Mouse (Mus musculus) embryonic stem cell, embryonic (primary cell): ENCODE data around the gene S100a4.

Source experiments
- CTCF ChIA-PET, 4 experiments: fragments of 300-600 bp in 2 of 4; fragments of 350-600 bp in 2 of 4; sonication (Branson Sonifier 250); formaldehyde crosslinking; loops; one replicate each; lab custom pipeline; 2022; ENCODE audit warnings: inconsistent platforms in 2 of 4; lab: Charles Lee
- POLR2A ChIA-PET, 4 experiments: fragments of 300-600 bp in 2 of 4; fragments of 350-600 bp in 2 of 4; sonication (Branson Sonifier 250); formaldehyde crosslinking; loops; one replicate each; lab custom pipeline; 2022; ENCODE audit warnings: antibody characterized with exemption in 4 of 4, inconsistent platforms in 1 of 4; lab: Charles Lee

Gene S100a4

GRCm38 (mm10) chr3:90589390-90589789, 14.2 kb upstream of the S100a4 start:
- ChIA-PET CTCF (no interaction called here), POLR2A (no interaction called here)

GRCm38 (mm10) chr3:90589947-90590346, 13.6 kb upstream of the S100a4 start, which contains the start of gene S100a2:
S100a2 (plus strand) TSS chr3:90590247.
- ChIA-PET CTCF (interaction anchor here in 1 of 4 experiments (0.5 kb wide), 1 partner anchor 9 kb away, joined by 3 read pairs; no protein-coding TSS in a partner anchor), POLR2A (interaction anchor here in 1 of 4 experiments (1.2 kb wide), 1 partner anchor 9 kb away, joined by 3 read pairs; no protein-coding TSS in a partner anchor)

GRCm38 (mm10) chr3:90594466-90594865, 9.1 kb upstream of the S100a4 start:
- ChIA-PET POLR2A (interaction anchor here in 2 of 4 experiments (1.2 to 1.5 kb wide), 4 partner anchors 9 to 81 kb away, joined by 3 to 4 read pairs (median 3); no protein-coding TSS in a partner anchor), CTCF (interaction anchor here in 2 of 4 experiments (0.6 to 1.1 kb wide), 3 partner anchors 15 to 132 kb away, joined by 3 to 5 read pairs (median 4); no protein-coding TSS in a partner anchor)

- CTCF ChIA-PET = interaction anchor here in 2 of 4 experiments (1.1 to 1.6 kb wide), 4 partner anchors 9 to 44 kb away, joined by 3 to 6 read pairs (median 4); no protein-coding TSS in a partner anchor
- POLR2A ChIA-PET = interaction anchor here in 1 of 4 experiments (1.3 to 1.5 kb wide), 3 partner anchors 8 to 19 kb away, joined by 3 to 6 read pairs (median 4); no protein-coding TSS in a partner anchor
These were observed 8.0 kb upstream of the S100a4 start for GRCm38 (mm10) chr3:90595556-90595955.

GRCm38 (mm10) chr3:90596810-90597209, 6.8 kb upstream of the S100a4 start:
- ChIA-PET POLR2A (interaction anchor here in 2 of 4 experiments (0.7 to 1.3 kb wide), 2 partner anchors 9 to 17 kb away, joined by 3 to 6 read pairs; no protein-coding TSS in a partner anchor), CTCF (interaction anchor here in 2 of 4 experiments (1.3 to 1.6 kb wide), 4 partner anchors 10 to 106 kb away, joined by 4 to 6 read pairs (median 4); partner anchors contain the start of gene Snapin (in 1 of the 2))

- ChIA-PET CTCF (interaction anchor here in 1 of 4 experiments (1.4 kb wide), 1 partner anchor 11 kb away, joined by 3 read pairs; no protein-coding TSS in a partner anchor), POLR2A (interaction anchor here (0.6 to 1.6 kb wide), 5 partner anchors 10 to 90 kb away, joined by 3 to 4 read pairs (median 3); no protein-coding TSS in a partner anchor)
These were observed 5.8 kb upstream of the S100a4 start for GRCm38 (mm10) chr3:90597736-90598135.

- POLR2A ChIA-PET = interaction anchor here in 2 of 4 experiments (0.6 to 1.6 kb wide), 4 partner anchors 8 to 90 kb away, joined by 3 to 4 read pairs (median 3); partner anchors contain the start of gene S100a2 (in 1 of the 2)
- CTCF ChIA-PET = interaction anchor here in 2 of 4 experiments (0.6 to 1.4 kb wide), 2 partner anchors 11 to 111 kb away, joined by 3 to 10 read pairs; no protein-coding TSS in a partner anchor
These were observed 5.4 kb upstream of the S100a4 start for GRCm38 (mm10) chr3:90598212-90598611.

GRCm38 (mm10) chr3:90599401-90599800, 4.2 kb upstream of the S100a4 start:
- CTCF ChIA-PET = interaction anchor here in 1 of 4 experiments (1.0 to 1.9 kb wide), 3 partner anchors 12 to 40 kb away, joined by 4 to 8 read pairs (median 4); no protein-coding TSS in a partner anchor
- POLR2A ChIA-PET = interaction anchor here in 3 of 4 experiments (0.6 to 2.4 kb wide), 4 partner anchors 9 to 578 kb away, joined by 3 to 11 read pairs (median 4); partner anchors contain the start of gene S100a2 (in 1 of the 3)

GRCm38 (mm10) chr3:90600036-90600435, 3.5 kb upstream of the S100a4 start:
- ChIA-PET CTCF (interaction anchor here in 3 of 4 experiments (0.6 to 1.9 kb wide), 5 partner anchors 13 to 220 kb away, joined by 3 to 8 read pairs (median 4); no protein-coding TSS in a partner anchor), POLR2A (interaction anchor here in 3 of 4 experiments (0.5 to 2.4 kb wide), 6 partner anchors 11 to 577 kb away, joined by 3 to 11 read pairs (median 4); partner anchors contain the start of gene S100a14 (in 1 of the 3))

GRCm38 (mm10) chr3:90600458-90601195, 2.9 kb upstream of the S100a4 start:
- CTCF ChIA-PET = interaction anchor here in 3 of 4 experiments (0.6 to 1.9 kb wide), 5 partner anchors 14 to 221 kb away, joined by 3 to 8 read pairs (median 4); no protein-coding TSS in a partner anchor
- POLR2A ChIA-PET = interaction anchor here in 2 of 4 experiments (0.7 to 2.4 kb wide), 5 partner anchors 10 to 91 kb away, joined by 3 to 11 read pairs (median 4); partner anchors contain the start of genes Chtop (in 1 of the 2) and S100a14 (in 1 of the 2)

- POLR2A ChIA-PET = interaction anchor here in 2 of 4 experiments (0.6 to 2.4 kb wide), 3 partner anchors 10 to 92 kb away, joined by 3 to 11 read pairs (median 3); partner anchors contain the start of gene Chtop (in 1 of the 2)
These were observed 2.0 kb upstream of the S100a4 start, which contains the start of gene Gm42674 for GRCm38 (mm10) chr3:90601486-90602110. Gm42674 (plus strand) TSS chr3:90601904.

GRCm38 (mm10) chr3:90604416-90604815, 845 bp downstream of the S100a4 start:
- ChIA-PET CTCF (interaction anchor here (0.5 to 2.0 kb wide), 7 partner anchors 10 to 38 kb away, joined by 3 to 8 read pairs (median 3); no protein-coding TSS in a partner anchor), POLR2A (interaction anchor here in 3 of 4 experiments (0.6 to 1.6 kb wide), 11 partner anchors 8 to 1426 kb away, joined by 3 to 6 read pairs (median 4); partner anchors contain the start of gene S100a6 (in 1 of the 3))

More at GRCm38 (mm10) chr3:90601486-90602110, 2.0 kb upstream of the S100a4 start, which contains the start of gene Gm42674:
- CTCF ChIA-PET = no interaction called here

- POLR2A ChIA-PET = interaction anchor here in 2 of 4 experiments (1.1 to 1.6 kb wide), 4 partner anchors 9 to 92 kb away, joined by 3 to 6 read pairs (median 4); no protein-coding TSS in a partner anchor
- CTCF ChIA-PET = interaction anchor here (0.5 to 2.0 kb wide), 7 partner anchors 9 to 37 kb away, joined by 3 to 8 read pairs (median 4); no protein-coding TSS in a partner anchor
These were observed 1.5 kb downstream of the S100a4 start for GRCm38 (mm10) chr3:90605049-90605448.

GRCm38 (mm10) chr3:90605736-90606135, 2.2 kb downstream of the S100a4 start:
- ChIA-PET POLR2A (interaction anchor here in 1 of 4 experiments (1.6 kb wide), 1 partner anchor 9 kb away, joined by 6 read pairs; no protein-coding TSS in a partner anchor), CTCF (interaction anchor here in 3 of 4 experiments (1.0 to 2.0 kb wide), 5 partner anchors 8 to 34 kb away, joined by 3 to 8 read pairs (median 5); no protein-coding TSS in a partner anchor)

GRCm38 (mm10) chr3:90606185-90606584, 2.6 kb downstream of the S100a4 start:
- CTCF ChIA-PET = interaction anchor here in 2 of 4 experiments (0.5 to 1.0 kb wide), 2 partner anchors 8 to 351 kb away, joined by 4 to 5 read pairs; no protein-coding TSS in a partner anchor

GRCm38 (mm10) chr3:90607361-90607760, 3.8 kb downstream of the S100a4 start:
- ChIA-PET CTCF (interaction anchor here in 1 of 4 experiments (1.2 kb wide), 1 partner anchor 102 kb away, joined by 3 read pairs; no protein-coding TSS in a partner anchor), POLR2A (no interaction called here)

More at GRCm38 (mm10) chr3:90606185-90606584, 2.6 kb downstream of the S100a4 start:
- POLR2A ChIA-PET = interaction anchor here in 1 of 4 experiments (0.7 kb wide), 1 partner anchor 241 kb away, joined by 4 read pairs; no protein-coding TSS in a partner anchor
